Mouse (Mus musculus): ENCODE data around the gene Mcfd2. TPM values are rescaled to one million over a fixed set of nuclear protein-coding genes. Genes with fewer than 3 reads are reported as not detected.

Gene Mcfd2
- total and polyA plus RNA-seq, 3 experiments = 5.3 to 34.4 (median 15.4) TPM

GRCm38 (mm10) chr17:87210525-87210924 is 55.2 kb downstream of the Mcfd2 start:
- no peak for TF ChIP-seq GATA2 (IDR thresholded peaks at IDR 0.05; ENCODE audit: borderline replicate concordance, low read depth, low read length)
- no peak for TF ChIP-seq TAL1 (conservative IDR thresholded peaks at IDR 0.05; ENCODE audit: low read depth, low read length)
- no peak for TF ChIP-seq CTCF (IDR thresholded peaks at IDR 0.05; ENCODE audit: low read depth, low read length)
- no peak for TF ChIP-seq GATA1 (IDR thresholded peaks at IDR 0.05; ENCODE audit: borderline replicate concordance, low read length)
- no peak for TF ChIP-seq POLR2AphosphoS5 (IDR thresholded peaks at IDR 0.05; ENCODE audit: insufficient replicate concordance, low read depth, low read length)
- DNase-seq (ENCODE audit: low spot score) = no peak
- H3K4me1 ChIP-seq (ENCODE audit: insufficient read depth, low read depth, low read length) = peaks cover 7% of the 10 kb centered on the region
- H3K27me3 ChIP-seq (ENCODE audit: insufficient read depth, low read length) = peaks cover 5% of the 10 kb centered on the region; the same call in 1 of the 2 replicates
- no peak overlapping the region for H3K4me3 ChIP-seq (ENCODE audit: low read depth, low read length)
- no peaks in the 10 kb centered on the region for H3K9me3 ChIP-seq (replicated peaks)
- no peaks in the 10 kb centered on the region for H3K36me3 ChIP-seq (replicated peaks)
- no peak for ATAC-seq (ENCODE audit: extremely low read depth, insufficient number of reproducible peaks, low FRiP score, poor library complexity, severe bottlenecking)

- Histone ChIP-seq H3K36me3 (replicated peaks) (no peaks in the 10 kb centered on the region), H3K4me1 (ENCODE audit: insufficient read depth, low read depth, low read length) (peaks cover 22% of the 10 kb centered on the region), H3K27me3 (ENCODE audit: insufficient read depth, low read length) (peaks cover 3% of the 10 kb centered on the region; the same call in 1 of the 2 replicates), H3K9me3 (replicated peaks) (no peaks in the 10 kb centered on the region), H3K4me3 (ENCODE audit: low read depth, low read length) (no peak overlapping the region)
- TF ChIP-seq TAL1 (conservative IDR thresholded peaks at IDR 0.05; ENCODE audit: low read depth, low read length) (no peak), GATA2 (IDR thresholded peaks at IDR 0.05; ENCODE audit: borderline replicate concordance, low read depth, low read length) (no peak), GATA1 (IDR thresholded peaks at IDR 0.05; ENCODE audit: borderline replicate concordance, low read length) (no peak), POLR2AphosphoS5 (IDR thresholded peaks at IDR 0.05; ENCODE audit: insufficient replicate concordance, low read depth, low read length) (no peak), CTCF (IDR thresholded peaks at IDR 0.05; ENCODE audit: low read depth, low read length) (no peak)
- ATAC-seq (ENCODE audit: extremely low read depth, insufficient number of reproducible peaks, low FRiP score, poor library complexity, severe bottlenecking) (no peak), DNase-seq (ENCODE audit: low spot score) (no peak)
These were observed 58.9 kb downstream of the Mcfd2 start for GRCm38 (mm10) chr17:87206885-87207284.

Other genes starting within 250 kb of the Mcfd2 start
- gene Pigf, start 240.5 kb downstream of the Mcfd2 start, total RNA-seq (2014; fragmentation: Nextera tagmentation) = 14.7 and 15.5 TPM in 2 replicates
- gene Pigf, start 240.5 kb downstream of the Mcfd2 start, total RNA-seq (2017) = 22.8 and 26.1 TPM in 2 replicates
- gene Pigf, start 240.5 kb downstream of the Mcfd2 start, polyA plus RNA-seq (2012) = 2.2 and 3.7 TPM in 2 replicates
- gene Cript, start 240.4 kb downstream of the Mcfd2 start, total RNA-seq (2014; fragmentation: Nextera tagmentation) = 93.0 and 116 TPM in 2 replicates
- gene Cript, start 240.4 kb downstream of the Mcfd2 start, total RNA-seq (2017) = 100 and 108 TPM in 2 replicates
- 2.7 and 3.2 TPM in 2 replicates for gene Cript, start 240.4 kb downstream of the Mcfd2 start, polyA plus RNA-seq (2012)
- 13.7 and 14.2 TPM in 2 replicates for gene Socs5, start 158.3 kb downstream of the Mcfd2 start, total RNA-seq (2014; fragmentation: Nextera tagmentation)
- 7.0 and 7.9 TPM in 2 replicates for gene Socs5, start 158.3 kb downstream of the Mcfd2 start, total RNA-seq (2017)
- 11.1 and 12.4 TPM in 2 replicates for gene Socs5, start 158.3 kb downstream of the Mcfd2 start, polyA plus RNA-seq (2012)
- 26.2 and 34.8 TPM in 2 replicates for gene Ttc7, start 17.0 kb upstream of the Mcfd2 start, total RNA-seq (2014; fragmentation: Nextera tagmentation)
- gene Ttc7, start 17.0 kb upstream of the Mcfd2 start, total RNA-seq (2017) = 19.6 and 21.1 TPM in 2 replicates
- gene Ttc7, start 17.0 kb upstream of the Mcfd2 start, polyA plus RNA-seq (2012) = 43.5 and 48.8 TPM in 2 replicates
- gene Stpg4, start 161.8 kb upstream of the Mcfd2 start, total RNA-seq (2014; fragmentation: Nextera tagmentation) = not detected in 2 replicates
- 0.33 and 0.52 TPM in 2 replicates for gene Stpg4, start 161.8 kb upstream of the Mcfd2 start, total RNA-seq (2017)
- gene Stpg4, start 161.8 kb upstream of the Mcfd2 start, polyA plus RNA-seq (2012) = not detected in 2 replicates
- gene Calm2, start 181.0 kb upstream of the Mcfd2 start, total RNA-seq (2014; fragmentation: Nextera tagmentation) = 314 and 349 TPM in 2 replicates
- 691 and 701 TPM in 2 replicates for gene Calm2, start 181.0 kb upstream of the Mcfd2 start, total RNA-seq (2017)
- 40.0 and 50.7 TPM in 2 replicates for gene Calm2, start 181.0 kb upstream of the Mcfd2 start, polyA plus RNA-seq (2012)

Data from G1E (cell line).